Mouse (Mus musculus): ENCODE data around the gene Psmc6. TPM values are rescaled to one million over a fixed set of nuclear protein-coding genes. Genes with fewer than 3 reads are reported as not detected.

The Psmc6 gene
- 100 to 1,000 TPM in 1 of 2 experiments, 10 to 100 TPM in 1; 87.4 to 103 TPM for total RNA-seq (2021)
- long read RNA-seq, experiment 1, transcript Psmc6-201 (14 exons, 2,234 nt), result major isoform, 97 of 110 reads
- long read RNA-seq, experiment 1, partial matches to known transcripts, result 5 of 110 reads
- long read RNA-seq, experiment 1, other reads (novel, unspliced or antisense), result 8 of 110 reads
- long read RNA-seq, experiment 2, transcript Psmc6-201 (14 exons, 2,234 nt), result major isoform, 134 of 145 reads
- long read RNA-seq, experiment 2, partial matches to known transcripts, result 6 of 145 reads
- long read RNA-seq, experiment 2, other reads (novel, unspliced or antisense), result 5 of 145 reads

- DNase-seq, result peak; percentile 85 to 86
- intact Hi-C loops (cut with DNase I), result no loop called here
Measured at GRCm38 (mm10) chr14:45329589-45330181, at the start of gene Psmc6. Gene Psmc6, plus strand, starts transcription at chr14:45329788.

- DNase-seq, result no peak
- intact Hi-C loops (cut with DNase I), result no loop called here
Measured at GRCm38 (mm10) chr14:45282066-45282465, 47.5 kb upstream of the Psmc6 start.

- intact Hi-C loops (cut with DNase I), result loop anchor here (10.0 kb wide), 1 partner anchor 67 kb away; the partner anchor contains the start of gene Txndc16
- DNase-seq, result no peak
Measured at GRCm38 (mm10) chr14:45291608-45292007, 38.0 kb upstream of the Psmc6 start.

GRCm38 (mm10) chr14:45303939-45304338, 25.6 kb upstream of the Psmc6 start:
- intact Hi-C loops (cut with DNase I), result no loop called here
- DNase-seq, result no peak

GRCm38 (mm10) chr14:45304389-45304788, 25.2 kb upstream of the Psmc6 start:
- DNase-seq, result no peak
- intact Hi-C loops (cut with DNase I), result no loop called here

- intact Hi-C loops (cut with DNase I), result no loop called here
- DNase-seq, result no peak
Measured at GRCm38 (mm10) chr14:45305852-45306251, 23.7 kb upstream of the Psmc6 start.

GRCm38 (mm10) chr14:45307630-45308328, 21.8 kb upstream of the Psmc6 start:
- intact Hi-C loops (cut with DNase I), result no loop called here
- DNase-seq, result no peak

GRCm38 (mm10) chr14:45309646-45310045, 19.9 kb upstream of the Psmc6 start:
- no peak for DNase-seq
- intact Hi-C loops (cut with DNase I), result loop anchor here (10.0 kb wide), 1 partner anchor 95 kb away; the partner anchor contains the start of gene Gpr137c

GRCm38 (mm10) chr14:45310101-45310500, 19.5 kb upstream of the Psmc6 start:
- no peak for DNase-seq
- intact Hi-C loops (cut with DNase I), result loop anchor here (10.0 kb wide), 1 partner anchor 95 kb away; the partner anchor contains the start of gene Gpr137c

- intact Hi-C loops (cut with DNase I), result loop anchor here (10.0 kb wide), 1 partner anchor 102 kb away; the partner anchor contains the start of gene Gpr137c
- DNase-seq, result no peak
Measured at GRCm38 (mm10) chr14:45316927-45317326, 12.7 kb upstream of the Psmc6 start.

GRCm38 (mm10) chr14:45317921-45318411, 11.6 kb upstream of the Psmc6 start:
- peak in 1 of 2 experiments; percentile 15 for DNase-seq
- intact Hi-C loops (cut with DNase I), result loop anchor here (10.0 kb wide), 1 partner anchor 103 kb away; the partner anchor contains the start of gene Gpr137c

GRCm38 (mm10) chr14:45318426-45319236, 11.0 kb upstream of the Psmc6 start, which contains the start of gene Ero1l:
Gene Ero1l, minus strand, starts transcription at chr14:45318771.
- DNase-seq, result peak; percentile 56 to 79
- intact Hi-C loops (cut with DNase I), result loop anchor here (10.0 kb wide), 1 partner anchor 104 kb away; the partner anchor contains the start of gene Gpr137c

- DNase-seq, result no peak
- intact Hi-C loops (cut with DNase I), result loop anchor here (10.0 kb wide), 1 partner anchor 104 kb away; the partner anchor contains the start of gene Gpr137c
Measured at GRCm38 (mm10) chr14:45319237-45319610, 10.4 kb upstream of the Psmc6 start.

GRCm38 (mm10) chr14:45320111-45320510, 9.5 kb upstream of the Psmc6 start:
- intact Hi-C loops (cut with DNase I), result no loop called here
- DNase-seq, result no peak

- no peak for DNase-seq
- intact Hi-C loops (cut with DNase I), result no loop called here
Measured at GRCm38 (mm10) chr14:45321067-45321466, 8.5 kb upstream of the Psmc6 start.

GRCm38 (mm10) chr14:45321622-45322021, 8.0 kb upstream of the Psmc6 start:
- intact Hi-C loops (cut with DNase I), result no loop called here
- no peak for DNase-seq

GRCm38 (mm10) chr14:45322450-45322849, 7.1 kb upstream of the Psmc6 start:
- intact Hi-C loops (cut with DNase I), result no loop called here
- no peak for DNase-seq

- DNase-seq, result no peak
- intact Hi-C loops (cut with DNase I), result no loop called here
Measured at GRCm38 (mm10) chr14:45323320-45323719, 6.3 kb upstream of the Psmc6 start.

- intact Hi-C loops (cut with DNase I), result no loop called here
- DNase-seq, result no peak
Measured at GRCm38 (mm10) chr14:45325471-45325870, 4.1 kb upstream of the Psmc6 start.

All from gastrocnemius, postnatal 36 days (tissue).